Mouse (Mus musculus): ENCODE results near the gene Kdm2a.
"Not testable (repeated sequence)": the region's sequence is repeated elsewhere in the genome, so short reads cannot be mapped to it uniquely, and the experiment has no call there.

Kdm2a gene

DNA sequence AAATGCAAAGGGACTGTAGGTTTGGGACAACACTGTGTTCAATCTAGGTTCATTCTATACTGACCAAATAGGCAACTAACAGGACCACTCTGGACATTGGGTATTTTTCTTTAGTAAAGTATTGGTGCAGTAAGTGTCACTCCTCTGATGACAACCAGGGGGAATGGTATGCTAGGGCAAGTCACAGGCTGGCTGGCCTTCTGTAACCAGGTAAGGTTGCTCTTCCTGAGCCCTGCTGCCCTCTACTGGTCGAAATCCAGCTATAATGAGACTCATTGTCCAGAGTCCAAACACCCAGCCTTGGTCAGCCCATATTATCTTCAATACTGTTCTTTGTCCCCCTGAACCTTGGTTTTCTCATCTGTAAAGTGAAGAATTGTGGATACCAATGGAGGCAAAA, 19.1 kb upstream of the Kdm2a start:
- DNase-seq (ENCODE audit: low read depth, low spot score), result no peak

DNA sequence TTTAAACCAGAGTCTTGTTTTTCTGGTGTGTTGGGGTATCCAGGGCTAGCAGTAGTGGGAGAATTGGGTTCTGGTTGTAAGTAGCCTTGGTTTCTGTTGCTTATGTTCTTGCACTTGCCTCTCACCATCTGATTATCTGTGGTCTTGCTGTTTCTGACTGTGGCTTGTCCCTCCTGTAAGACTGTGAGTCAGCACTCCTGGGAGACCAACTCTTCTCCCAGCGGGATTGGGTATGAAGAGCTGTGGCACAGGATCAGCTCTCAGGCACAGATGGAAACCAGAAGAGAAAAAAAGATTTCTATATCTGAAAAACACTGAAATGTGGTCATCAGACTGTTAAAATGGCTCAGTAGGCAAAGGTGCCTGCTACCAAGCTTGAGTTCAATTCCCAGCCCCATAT, 16.5 kb upstream of the Kdm2a start:
- DNase-seq (ENCODE audit: low read depth, low spot score), result no peak

DNA sequence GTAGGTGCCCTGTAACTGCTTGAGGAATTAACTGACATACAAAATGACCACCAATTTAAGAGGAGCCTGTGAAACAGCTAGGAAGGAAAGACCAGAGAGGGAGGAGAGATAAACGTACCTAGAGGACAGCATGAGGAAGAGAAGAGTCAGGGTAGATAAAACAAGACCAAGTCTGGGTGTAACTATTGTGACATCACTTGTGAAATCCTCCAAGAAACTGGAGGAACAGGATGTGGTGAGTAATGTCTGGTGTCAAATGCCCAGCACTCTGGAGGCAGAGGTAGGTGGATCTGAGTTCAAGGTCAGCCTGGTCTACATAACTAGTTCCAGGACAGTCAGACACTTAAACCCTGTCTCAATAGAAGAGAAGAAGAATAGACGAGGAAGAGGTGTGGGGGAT, 11.0 kb upstream of the Kdm2a start:
- no peak for DNase-seq (ENCODE audit: low read depth, low spot score)

DNA sequence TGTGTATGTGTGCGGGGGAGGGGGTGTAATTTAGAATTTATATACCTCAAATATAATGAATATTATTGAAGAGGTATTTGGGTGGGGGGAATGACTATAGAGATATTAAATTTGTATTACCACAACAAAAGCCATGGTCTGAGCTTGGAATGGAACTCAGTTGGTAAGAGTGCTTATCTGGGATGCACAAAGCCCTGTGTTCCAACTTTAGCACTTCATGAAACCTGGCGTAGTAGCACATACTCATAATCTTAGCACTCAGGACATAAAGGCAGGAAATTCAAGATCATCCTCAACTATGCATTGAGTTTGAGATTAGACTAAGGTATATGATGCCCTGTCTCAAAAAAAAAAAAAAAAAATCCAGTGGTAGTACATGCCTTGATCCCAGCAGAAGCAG, 6.8 kb upstream of the Kdm2a start:
- no peak for DNase-seq (ENCODE audit: low read depth, low spot score)

DNA sequence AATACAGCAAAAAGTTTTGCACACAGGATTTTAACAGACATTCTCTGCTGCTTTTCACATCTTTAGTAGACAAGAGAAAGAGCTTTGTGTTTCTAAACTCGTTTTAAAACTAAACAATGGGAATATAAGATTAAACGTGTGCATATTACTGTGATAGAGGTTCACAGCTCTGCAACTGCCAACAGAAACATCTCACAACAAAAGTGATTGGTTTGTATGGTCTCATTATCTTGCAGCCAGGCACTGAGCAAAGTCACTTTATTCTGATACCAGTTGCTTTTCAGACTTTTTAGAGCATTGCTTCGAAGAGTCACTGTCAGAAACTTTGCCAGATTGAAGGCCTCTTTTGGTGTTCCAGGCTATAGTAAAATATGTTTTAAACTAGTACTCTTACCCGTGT, 874 bp upstream of the Kdm2a start:
- no peak for DNase-seq (ENCODE audit: low read depth, low spot score)

DNA sequence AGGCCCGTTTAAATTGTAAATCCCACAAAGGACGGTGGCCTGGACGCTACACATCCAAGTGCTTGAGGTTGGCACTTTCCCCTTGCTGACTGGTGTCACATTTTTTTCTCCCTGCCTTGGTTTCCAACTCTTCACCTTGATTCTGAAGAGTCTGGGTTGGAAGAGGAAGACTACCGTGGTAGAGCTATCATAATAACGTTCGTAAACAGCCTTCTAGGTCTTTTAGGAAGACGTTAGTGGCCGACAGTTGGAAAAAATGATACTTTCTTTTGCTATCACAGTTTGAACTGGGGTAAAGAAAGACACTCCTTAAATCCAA, 504 bp upstream of the Kdm2a start:
- DNase-seq (ENCODE audit: low read depth, low spot score), result no peak

DNA sequence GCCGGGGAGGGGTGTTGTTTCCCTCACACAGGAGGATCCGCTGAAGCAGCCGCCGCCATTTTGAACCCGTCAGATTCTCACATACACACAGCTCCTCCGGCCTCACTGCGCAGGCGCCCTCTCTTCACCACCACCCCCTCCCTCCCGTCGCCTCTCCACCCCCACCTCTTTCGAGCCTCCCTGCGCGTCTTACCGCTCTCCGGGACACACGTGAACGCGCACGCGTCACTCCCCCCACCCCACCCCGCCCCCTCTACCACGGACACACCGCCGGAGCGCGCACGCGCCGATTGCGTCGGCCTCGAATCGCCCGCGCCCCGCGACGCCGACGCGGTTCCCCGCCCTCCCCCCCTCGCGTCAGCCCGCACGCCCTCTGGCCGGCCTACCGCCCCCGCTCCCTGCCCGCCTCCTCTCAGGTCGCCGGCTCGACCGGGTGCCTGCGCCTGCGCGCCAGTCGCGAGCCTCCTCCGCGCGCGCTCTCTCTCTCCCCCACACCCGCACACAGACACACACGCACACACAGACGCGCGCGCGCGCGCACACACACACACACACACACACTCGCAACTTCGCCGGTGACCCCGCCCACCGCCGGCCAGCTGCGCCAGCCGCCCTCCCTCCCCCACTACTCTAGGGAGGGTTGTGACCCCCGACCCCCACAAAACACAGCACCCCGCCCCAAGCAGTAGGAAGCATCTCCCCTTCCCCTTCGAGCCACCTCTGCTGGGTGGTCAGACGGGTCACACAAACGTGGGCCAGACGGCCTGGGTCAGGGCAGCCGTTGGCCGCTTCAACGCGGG, 887 bp downstream of the Kdm2a start:
- peak; percentile 98 for DNase-seq (ENCODE audit: low read depth, low spot score)

DNA sequence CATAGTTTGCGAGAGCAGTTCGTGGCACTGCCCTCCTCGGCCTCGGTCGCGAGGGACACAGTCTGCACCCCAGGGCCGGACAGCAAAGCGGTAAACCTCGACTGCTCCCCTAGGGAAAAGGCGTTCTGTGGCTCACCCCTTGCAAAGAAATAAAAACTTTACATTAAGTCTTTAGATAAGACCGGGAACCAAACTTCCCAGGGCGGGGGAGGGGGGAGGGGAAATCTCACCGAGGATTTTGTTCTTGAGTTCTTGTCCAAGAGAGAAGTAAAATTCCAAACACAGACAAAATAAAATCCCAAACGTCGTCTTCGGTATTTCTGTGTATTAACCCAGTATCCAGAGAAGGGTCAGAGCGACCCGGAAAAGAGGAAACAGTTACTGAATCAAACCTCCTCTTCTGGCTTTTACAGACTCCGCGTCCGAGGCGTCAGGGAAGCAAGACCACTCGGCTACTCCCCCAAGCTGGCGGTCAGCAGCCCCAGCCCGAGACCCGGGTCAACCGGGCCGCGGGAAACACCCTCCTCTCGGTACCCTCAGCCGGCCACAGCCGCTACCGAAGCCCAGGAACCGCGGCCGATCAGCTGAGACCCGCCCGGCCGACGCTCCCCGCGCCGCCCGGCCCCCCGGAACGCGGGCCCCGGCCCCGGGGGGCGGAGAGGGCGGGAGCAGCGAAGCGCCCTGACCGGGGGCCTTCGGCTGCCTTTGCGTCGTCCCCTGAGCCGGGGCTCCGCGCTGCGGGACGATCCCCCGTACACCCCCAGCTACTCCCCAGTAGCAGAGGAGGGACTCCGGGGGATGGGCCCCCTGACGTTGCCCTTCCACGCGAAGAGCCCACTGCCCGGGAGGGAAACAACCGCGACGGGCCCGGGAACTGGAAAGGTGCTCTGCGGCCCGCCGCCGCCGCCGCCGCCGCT, 1.7 kb downstream of the Kdm2a start:
- DNase-seq (ENCODE audit: low read depth, low spot score), result no peak

DNA sequence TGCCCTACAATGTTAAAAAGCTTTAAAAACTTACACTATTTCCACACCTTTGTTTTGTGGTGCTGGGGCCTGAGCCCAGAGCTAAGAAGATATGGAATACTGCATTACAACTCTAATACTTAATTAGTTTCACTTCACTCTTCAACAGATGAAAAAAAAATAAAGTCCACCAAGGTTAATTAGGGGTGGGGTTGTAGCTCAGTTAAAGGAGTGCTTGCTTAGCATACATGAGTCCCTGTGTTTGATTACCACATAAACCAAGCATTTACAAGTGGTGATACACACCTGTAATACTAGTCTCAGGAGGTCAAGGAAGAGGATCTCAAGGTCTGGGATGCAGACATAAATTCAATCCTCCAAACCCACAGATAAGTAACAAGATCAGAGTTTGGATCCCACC, 10.8 kb downstream of the Kdm2a start:
- DNase-seq (ENCODE audit: low read depth, low spot score), result no peak

DNA sequence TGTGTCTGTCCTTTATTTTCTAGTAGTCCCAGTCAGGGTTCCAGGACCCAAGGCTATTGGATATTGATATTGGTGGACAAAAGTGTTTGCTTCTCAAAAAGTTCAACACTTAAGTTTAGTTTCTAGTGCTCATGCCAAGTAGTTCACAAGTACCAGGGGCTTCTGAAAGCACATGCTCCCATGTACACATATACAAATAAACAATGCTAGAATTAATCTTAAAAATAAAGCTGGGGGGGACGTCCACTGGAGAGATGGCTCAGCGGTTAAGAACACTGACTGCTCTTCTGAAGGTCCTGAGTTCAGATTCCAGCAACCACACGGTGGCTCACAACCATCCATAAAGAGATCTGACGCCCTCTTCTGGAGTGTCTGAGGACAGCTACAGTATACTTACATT, 13.1 kb downstream of the Kdm2a start:
- DNase-seq (ENCODE audit: low read depth, low spot score), result no peak

DNA sequence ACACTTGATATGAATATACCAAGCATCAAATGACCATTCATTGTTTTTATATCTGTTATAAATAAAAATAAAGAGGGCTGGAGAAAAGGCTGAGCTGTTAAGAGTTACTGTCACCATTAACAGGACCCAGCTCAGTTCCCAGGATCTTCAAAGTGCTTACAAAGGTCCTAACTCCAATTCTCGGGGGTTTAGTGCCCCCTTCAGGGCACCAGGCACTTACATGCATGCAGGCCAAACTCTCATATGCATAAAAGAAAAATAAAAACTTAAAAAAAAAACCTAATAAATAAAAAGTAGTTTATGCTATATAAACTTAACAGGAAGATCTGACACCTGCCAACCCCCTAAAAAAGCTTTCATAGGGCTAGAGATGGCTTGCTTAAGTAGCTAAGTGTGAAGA, 13.8 kb downstream of the Kdm2a start:
- DNase-seq (ENCODE audit: low read depth, low spot score), result no peak

DNA sequence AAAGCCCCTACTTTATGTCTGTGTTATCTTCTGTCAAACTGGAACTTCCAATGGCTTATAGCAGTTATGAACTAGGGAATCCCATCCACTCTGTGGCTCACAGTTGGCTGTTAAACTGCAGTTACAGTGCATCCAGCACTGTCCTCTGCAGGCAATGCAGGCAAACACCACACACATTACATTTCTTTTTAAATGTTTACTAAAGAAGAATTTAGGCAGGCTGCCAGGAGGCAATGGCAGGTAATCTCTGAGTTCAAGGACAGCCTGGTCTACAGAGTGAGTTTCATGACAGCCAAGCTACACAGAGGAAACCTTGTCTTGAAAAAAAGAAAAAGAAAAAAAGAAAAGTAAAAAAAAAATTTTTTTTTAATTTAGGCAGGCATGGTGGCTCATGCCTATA, 14.8 kb downstream of the Kdm2a start:
- no peak for DNase-seq (ENCODE audit: low read depth, low spot score)

DNA sequence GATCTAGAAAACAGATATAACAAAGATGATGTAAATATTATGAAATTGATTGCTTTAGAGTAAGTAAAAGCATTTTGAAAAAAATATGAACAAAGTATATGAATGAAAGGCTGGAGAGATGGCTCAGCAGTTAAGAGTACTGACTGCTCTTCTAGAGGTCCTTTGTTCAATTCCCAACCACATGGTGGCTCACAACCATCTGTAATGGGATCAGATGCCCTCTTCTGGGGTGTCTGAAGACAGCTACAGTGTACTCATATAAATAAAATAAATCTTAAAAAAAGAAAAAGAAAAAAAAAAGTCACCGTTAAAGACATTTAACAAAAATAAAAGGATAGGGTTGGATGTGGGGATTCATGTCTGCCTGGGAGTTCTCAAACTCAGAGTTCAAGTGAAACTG, 15.8 kb downstream of the Kdm2a start:
- not testable (repeated sequence) for DNase-seq (ENCODE audit: low read depth, low spot score)

DNA sequence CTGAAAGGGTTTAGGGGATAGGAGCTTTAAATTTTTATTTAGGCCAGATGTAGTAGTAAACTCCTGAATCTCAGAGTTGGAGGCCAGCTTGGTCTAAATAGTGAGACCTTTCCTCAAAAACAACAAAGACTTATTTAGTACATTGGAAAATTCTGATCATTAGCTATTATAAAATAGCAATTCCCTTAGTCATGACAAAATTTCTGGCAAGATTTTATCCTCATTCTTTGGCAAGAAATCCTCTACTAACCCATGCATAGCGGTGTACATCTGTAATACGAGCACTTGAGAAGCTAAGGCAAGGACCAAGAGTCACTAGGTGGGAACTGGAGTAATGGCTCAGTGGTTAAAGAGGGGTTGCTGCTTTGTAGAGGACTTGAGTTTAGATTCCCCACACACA, 27.4 kb downstream of the Kdm2a start:
- no peak for DNase-seq (ENCODE audit: low read depth, low spot score)

DNA sequence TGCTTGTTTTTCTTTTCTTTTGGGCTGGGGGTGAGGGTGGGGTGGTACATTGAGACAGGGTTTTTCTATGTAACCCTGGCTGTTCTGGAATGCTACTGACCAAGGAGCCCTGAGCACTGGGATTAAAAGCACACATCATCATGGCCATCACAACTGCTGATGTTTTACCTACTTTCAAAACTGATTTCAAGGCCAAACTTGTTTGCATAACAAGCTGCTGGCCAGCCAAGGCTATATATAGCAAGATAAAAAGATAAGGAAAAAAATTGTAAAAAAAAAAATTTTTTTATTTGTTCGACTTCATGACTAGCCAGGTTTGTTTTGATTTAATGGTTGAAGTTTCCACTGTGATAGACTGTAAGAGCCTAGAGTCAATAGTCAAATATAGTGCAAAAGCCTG, 27.8 kb downstream of the Kdm2a start:
- DNase-seq (ENCODE audit: low read depth, low spot score), result no peak

DNA sequence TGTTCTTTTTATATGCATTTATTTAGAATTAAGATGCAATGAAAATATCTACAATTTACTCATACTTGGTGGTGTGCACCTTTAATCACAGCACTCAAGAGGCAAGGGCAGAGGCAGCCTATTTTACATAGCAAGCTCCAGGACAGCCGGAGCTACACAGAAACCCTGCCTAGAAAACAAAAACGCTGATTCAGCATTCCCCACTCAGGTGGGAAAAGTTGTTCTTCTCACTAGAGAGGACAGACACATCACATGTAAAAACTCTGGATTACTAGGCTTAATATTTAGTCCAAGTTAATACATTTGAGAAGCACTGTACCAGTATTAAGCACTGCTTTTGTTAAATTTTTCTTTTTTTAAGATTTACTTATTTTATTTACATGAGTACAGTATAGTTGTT, 48.6 kb downstream of the Kdm2a start:
- DNase-seq (ENCODE audit: low read depth, low spot score), result no peak

DNA sequence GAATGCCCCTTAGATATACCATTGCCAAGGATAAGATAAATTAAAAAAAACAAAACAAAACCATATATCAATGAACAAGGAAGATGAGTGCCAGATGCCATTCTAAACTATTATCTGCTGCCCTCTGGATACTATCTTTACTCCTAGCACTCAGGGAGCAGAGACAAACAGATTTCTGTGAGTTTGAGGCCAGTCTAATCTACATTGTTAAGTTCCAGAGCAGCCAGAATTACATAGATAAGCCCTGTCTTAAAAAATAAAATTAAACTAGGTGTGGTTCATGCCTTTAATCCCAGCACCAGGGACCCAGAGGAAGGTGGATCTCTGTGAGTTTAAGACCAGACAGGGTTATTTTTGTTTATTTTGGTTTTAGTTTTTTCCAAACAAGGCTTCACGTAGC, 51.6 kb downstream of the Kdm2a start:
- DNase-seq (ENCODE audit: low read depth, low spot score), result no peak

DNA sequence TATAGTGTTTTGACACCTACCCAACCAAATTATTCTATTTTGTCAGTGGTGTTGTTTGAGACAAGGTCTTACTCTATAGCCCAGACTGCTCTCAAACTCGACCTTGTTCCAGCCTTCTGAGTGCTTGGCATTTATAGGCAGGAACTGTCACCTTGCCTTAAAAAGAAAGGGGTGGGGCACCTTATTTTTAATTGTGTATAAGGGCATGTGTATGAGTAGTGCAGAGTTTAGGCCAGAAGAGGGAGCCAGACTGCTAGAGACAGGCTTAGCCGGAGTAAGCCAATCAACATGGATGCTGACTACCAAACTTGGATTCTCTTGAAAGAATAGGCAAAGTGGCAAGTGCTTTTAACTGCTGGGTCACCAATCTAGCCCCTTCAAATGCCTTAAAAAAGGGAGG, 59.9 kb downstream of the Kdm2a start:
- peak; percentile 37 for DNase-seq (ENCODE audit: low read depth, low spot score)

DNA sequence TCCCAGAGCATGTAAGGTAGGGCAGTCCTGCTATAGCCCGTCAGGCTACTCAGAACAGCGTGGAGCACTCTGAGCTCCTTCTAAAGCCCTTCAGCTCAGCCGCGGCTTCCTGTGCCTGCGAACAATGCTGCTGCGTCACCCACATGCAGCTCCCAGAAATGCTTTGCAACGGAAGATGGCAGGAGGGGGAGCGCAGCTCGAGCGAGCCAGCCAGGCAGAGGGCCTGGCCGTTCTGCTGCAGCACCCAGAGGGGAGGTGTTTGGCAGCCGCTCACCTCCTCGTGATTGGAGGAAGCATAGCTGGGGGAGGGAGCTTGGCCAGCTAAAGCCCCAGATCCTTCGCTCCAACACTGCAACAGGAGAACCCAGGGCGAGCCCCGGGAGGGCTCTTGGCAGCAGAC, 64.3 kb downstream of the Kdm2a start:
- DNase-seq (ENCODE audit: low read depth, low spot score), result peak; percentile 88

DNA sequence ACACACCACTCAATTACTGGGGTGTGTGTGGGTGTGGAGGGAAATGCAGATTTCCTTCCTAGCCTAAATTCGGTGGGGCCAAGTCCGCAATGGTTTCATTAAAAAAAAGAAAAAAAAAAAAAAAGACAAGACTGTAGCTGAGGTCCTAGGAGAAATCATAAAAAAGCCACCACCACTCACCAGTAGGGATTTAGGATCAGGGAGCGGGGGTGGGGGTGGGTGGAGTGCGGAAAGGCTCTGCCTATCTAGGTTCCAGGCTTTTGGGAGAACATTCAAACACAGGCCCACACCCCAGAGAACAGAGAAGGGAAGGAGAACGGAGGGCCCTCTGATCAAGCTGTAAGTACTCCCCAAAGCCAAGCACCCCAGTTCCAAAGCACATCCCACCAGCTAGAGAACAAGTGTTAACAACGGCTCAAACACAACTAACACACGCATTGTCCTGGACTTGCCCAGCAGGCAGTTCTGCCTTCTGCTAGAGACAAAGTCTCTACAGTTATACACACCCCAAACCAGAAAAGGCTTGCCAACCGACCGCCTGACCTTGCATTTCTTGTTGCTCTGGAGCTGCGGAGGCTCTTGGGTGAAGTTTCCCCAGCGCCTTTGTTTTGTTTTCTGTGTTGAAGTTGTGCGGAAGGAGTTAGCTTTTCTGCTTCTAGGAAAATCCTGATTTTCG, 64.8 kb downstream of the Kdm2a start:
- peak; percentile 14 for DNase-seq (ENCODE audit: low read depth, low spot score)

DNA sequence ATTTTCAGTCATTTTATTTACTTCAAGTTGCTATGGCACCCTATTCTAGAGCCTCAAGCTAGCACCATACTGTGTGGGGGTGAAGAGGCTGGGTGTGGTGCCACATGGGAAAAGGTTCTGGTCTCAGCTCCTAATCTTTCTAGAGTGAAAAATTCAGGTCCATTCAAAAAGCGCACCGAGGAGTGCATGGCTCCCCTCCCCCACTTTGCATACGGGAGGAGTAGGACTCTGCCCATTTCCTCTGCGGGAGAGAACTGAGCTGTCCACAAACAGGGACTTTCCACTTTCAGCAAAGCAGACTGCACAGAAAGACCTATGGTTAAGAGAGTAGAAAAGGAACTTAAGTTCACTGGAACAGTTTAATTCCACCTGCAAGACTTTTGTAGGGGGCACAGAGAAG, 65.4 kb downstream of the Kdm2a start:
- DNase-seq (ENCODE audit: low read depth, low spot score), result peak; percentile 19

DNA sequence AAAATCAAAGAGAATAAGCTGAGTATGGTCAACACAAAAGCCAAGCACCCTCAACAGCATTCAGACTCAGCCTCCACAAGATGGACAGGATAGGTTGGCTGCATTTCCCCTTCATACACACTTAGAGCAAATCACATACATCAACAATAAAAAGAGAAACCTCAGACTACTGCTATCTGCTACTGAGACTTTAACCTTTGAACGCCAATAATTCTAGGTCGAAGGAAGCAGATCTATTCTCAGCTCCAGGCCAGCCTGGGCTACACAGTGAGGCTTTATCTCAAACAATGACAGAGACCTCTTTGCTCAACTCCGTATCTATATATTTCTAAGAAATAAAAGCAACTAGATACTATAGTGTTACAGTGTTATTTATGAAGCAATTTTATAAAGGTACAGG, 66.8 kb downstream of the Kdm2a start:
- DNase-seq (ENCODE audit: low read depth, low spot score), result no peak

DNA sequence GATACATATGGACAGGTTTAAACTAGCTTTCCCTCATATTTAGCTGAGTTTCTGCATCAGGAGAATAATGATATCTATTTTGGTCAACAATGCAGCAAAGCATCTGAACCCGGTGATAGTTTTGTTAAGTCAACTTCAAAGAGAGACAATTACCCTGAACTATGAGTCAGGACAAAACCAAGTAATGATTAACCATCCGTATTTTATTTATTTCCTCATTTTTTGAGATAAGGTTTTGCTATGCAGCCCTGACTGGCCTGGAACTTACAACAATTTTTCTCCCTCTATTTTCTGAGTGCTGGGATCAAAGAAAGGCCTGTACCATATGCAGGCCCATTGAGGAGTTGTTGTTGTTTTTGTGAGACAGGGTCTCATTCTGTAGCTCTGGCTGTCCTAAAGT, 67.5 kb downstream of the Kdm2a start:
- no peak for DNase-seq (ENCODE audit: low read depth, low spot score)

Measured in embryo, embryonic 11.5 days (tissue).